Mouse (Mus musculus) lung, postnatal 25 days (tissue): ENCODE results near the gene Slc39a5.

Experiments
- DNase-seq: peaks from one replicate; pipeline ENCODE4 v3.0.0; 2022; ENCODE audit warnings: low spot score

Slc39a5 gene

GRCm38 (mm10) chr10:128401056-128401455 lies at the start of gene Slc39a5:
Gene Slc39a5 (minus strand): TSS chr10:128401229.
- no peak for DNase-seq

GRCm38 (mm10) chr10:128445407-128445806 lies 44.4 kb upstream of the Slc39a5 start:
- DNase-seq, result no peak

- no peak for DNase-seq
These were observed 43.3 kb upstream of the Slc39a5 start for GRCm38 (mm10) chr10:128444354-128444753.

- DNase-seq, result no peak
These were observed 41.7 kb upstream of the Slc39a5 start for GRCm38 (mm10) chr10:128442718-128443117.

- no peak for DNase-seq
These were observed 40.5 kb upstream of the Slc39a5 start for GRCm38 (mm10) chr10:128441324-128442119.

GRCm38 (mm10) chr10:128440407-128440806 lies 39.4 kb upstream of the Slc39a5 start:
- DNase-seq, result peak; percentile 29

- peak; percentile 61 for DNase-seq
These were observed 37.7 kb upstream of the Slc39a5 start for GRCm38 (mm10) chr10:128438675-128439279.

- no peak for DNase-seq
These were observed 35.3 kb upstream of the Slc39a5 start for GRCm38 (mm10) chr10:128436376-128436775.

GRCm38 (mm10) chr10:128435873-128436272 lies 34.8 kb upstream of the Slc39a5 start:
- no peak for DNase-seq

- peak; percentile 43 for DNase-seq
These were observed 34.3 kb upstream of the Slc39a5 start for GRCm38 (mm10) chr10:128435186-128435823.

- DNase-seq, result no peak
These were observed 33.7 kb upstream of the Slc39a5 start for GRCm38 (mm10) chr10:128434681-128435080.

GRCm38 (mm10) chr10:128433417-128433816 lies 32.4 kb upstream of the Slc39a5 start:
- DNase-seq, result no peak

GRCm38 (mm10) chr10:128429454-128429853 lies 28.4 kb upstream of the Slc39a5 start:
- DNase-seq, result no peak

- no peak for DNase-seq
These were observed 28.0 kb upstream of the Slc39a5 start for GRCm38 (mm10) chr10:128429052-128429451.

GRCm38 (mm10) chr10:128425260-128425659 lies 24.2 kb upstream of the Slc39a5 start:
- no peak for DNase-seq

GRCm38 (mm10) chr10:128424604-128425003 lies 23.6 kb upstream of the Slc39a5 start:
- DNase-seq, result peak; percentile 21

- no peak for DNase-seq
These were observed 21.4 kb upstream of the Slc39a5 start for GRCm38 (mm10) chr10:128422426-128422825.

- DNase-seq, result no peak
These were observed 13.8 kb upstream of the Slc39a5 start for GRCm38 (mm10) chr10:128414848-128415247.

GRCm38 (mm10) chr10:128413076-128413475 lies 12.0 kb upstream of the Slc39a5 start:
- no peak for DNase-seq

- DNase-seq, result no peak
These were observed 11.5 kb upstream of the Slc39a5 start for GRCm38 (mm10) chr10:128412558-128412957.

- peak; percentile 25 for DNase-seq
These were observed 11.0 kb upstream of the Slc39a5 start for GRCm38 (mm10) chr10:128412055-128412381.

- peak; percentile 97 for DNase-seq
These were observed 10.4 kb upstream of the Slc39a5 start, which contains the start of the genes Nabp2 and Rnf41 for GRCm38 (mm10) chr10:128411211-128412054. Gene Nabp2 (minus strand): TSS chr10:128411492. Gene Rnf41 (plus strand): TSS chr10:128411657.
